Mouse (Mus musculus) ES-Bruce4 (cell line): ENCODE results near the gene Tmco4. TPM values are rescaled to one million over a fixed set of nuclear protein-coding genes. Genes with fewer than 3 reads are reported as not detected.

ENCODE experiments used
- H3K27ac ChIP-seq: 2 replicates; pipeline ENCODE4 v1.5.1; 2012; ENCODE audit warnings: low read length, inconsistent platforms; ENCODE audit not compliant: insufficient read depth
- H3K27me3 ChIP-seq: 2 replicates; pipeline ENCODE4 v1.6.1; 2012; ENCODE audit warnings: mild to moderate bottlenecking, low read length, inconsistent platforms; ENCODE audit not compliant: control insufficient read depth, poor library complexity, insufficient read depth, severe bottlenecking
- H3K36me3 ChIP-seq: 2 replicates; pipeline ENCODE4 v1.6.1; 2012; ENCODE audit warnings: inconsistent platforms, mild to moderate bottlenecking, low read length, moderate library complexity; ENCODE audit not compliant: control insufficient read depth, poor library complexity, insufficient read depth, severe bottlenecking
- H3K4me1 ChIP-seq: one replicate; pipeline ENCODE4 v1.8.1; 2011; ENCODE audit warnings: low read length; ENCODE audit not compliant: control insufficient read depth, insufficient read depth
- H3K4me3 ChIP-seq: 2 replicates; pipeline ENCODE4 v1.5.1; 2011; ENCODE audit warnings: low read depth, mild to moderate bottlenecking, low read length
- H3K9ac ChIP-seq: 2 replicates; pipeline ENCODE4 v1.6.1; 2012; ENCODE audit warnings: low read depth, mild to moderate bottlenecking, inconsistent platforms; ENCODE audit not compliant: poor library complexity, severe bottlenecking
- H3K9me3 ChIP-seq: replicated peaks from 2 replicates; pipeline ENCODE4 v1.6.1; 2012; ENCODE audit warnings: mild to moderate bottlenecking, low read length, inconsistent platforms; ENCODE audit not compliant: control insufficient read depth, poor library complexity, insufficient read depth, severe bottlenecking
- CTCF ChIP-seq: IDR thresholded peaks from one replicate; pipeline ENCODE4 v1.8.1; 2011; ENCODE audit warnings: low read depth, low read length
- EP300 ChIP-seq: IDR thresholded peaks from 2 replicates; pipeline ENCODE4 v1.6.1; 2011; ENCODE audit warnings: low read depth, low read length; ENCODE audit not compliant: insufficient read depth
- POLR2A ChIP-seq: IDR thresholded peaks from one replicate; pipeline ENCODE4 v1.8.1; 2011; ENCODE audit warnings: low read length; ENCODE audit not compliant: insufficient read depth
- polyA plus RNA-seq: library from polyadenylated mRNA; stranded (reverse); fragments of >200 nt; gene quantifications from 2 replicates; pipeline ENCODE4 v1.2.4, GENCODE M21; 2011; ENCODE audit warnings: low read depth; ENCODE audit not compliant: missing spikeins, insufficient read depth, insufficient read length

Tmco4 gene
- polyA plus RNA-seq, 1 experiment, result 3.9 TPM

DNA sequence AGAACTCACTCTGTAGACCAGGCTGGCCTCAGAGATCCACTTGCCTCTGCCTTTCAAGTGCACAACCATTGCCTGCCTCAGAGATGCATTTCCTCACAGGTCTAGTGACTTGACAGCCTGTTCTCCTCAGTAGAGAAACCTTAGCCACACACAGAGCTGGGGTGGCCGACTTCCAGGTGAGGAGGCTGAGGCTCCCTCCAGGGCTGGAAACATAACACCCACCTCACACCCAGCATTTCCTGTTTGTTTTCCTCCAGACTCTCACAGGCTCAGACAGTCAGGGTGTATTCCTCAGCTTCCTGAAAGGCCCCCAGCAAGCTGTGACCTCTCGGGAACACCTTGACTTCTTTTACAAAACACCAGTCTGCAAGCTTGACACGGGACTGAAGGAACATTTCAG lies 2.5 kb downstream of the Tmco4 start:
- no peaks in the 10 kb centered on the region for H3K27me3 ChIP-seq
- H3K4me1 ChIP-seq, result no peaks in the 10 kb centered on the region
- H3K27ac ChIP-seq, result no peak overlapping the region
- no peaks in the 10 kb centered on the region for H3K36me3 ChIP-seq
- no peak overlapping the region for H3K4me3 ChIP-seq
- H3K9ac ChIP-seq, result no peak overlapping the region
- TF ChIP-seq POLR2A, result no peak
- TF ChIP-seq CTCF, result no peak
- no peak for TF ChIP-seq EP300
- no peaks in the 10 kb centered on the region for H3K9me3 ChIP-seq

GRCm38 (mm10) chr4:138976046-138976445 lies 3.4 kb downstream of the Tmco4 start:
- Histone ChIP-seq H3K27ac (no peak overlapping the region), H3K4me3 (no peak overlapping the region), H3K36me3 (no peaks in the 10 kb centered on the region), H3K4me1 (peaks cover 2% of the 10 kb centered on the region), H3K9ac (no peak overlapping the region), H3K27me3 (no peaks in the 10 kb centered on the region), H3K9me3 (no peaks in the 10 kb centered on the region)
- TF ChIP-seq POLR2A, result no peak
- TF ChIP-seq CTCF, result no peak
- TF ChIP-seq EP300, result no peak

- H3K27me3 ChIP-seq, result no peaks in the 10 kb centered on the region
- no peaks in the 10 kb centered on the region for H3K9me3 ChIP-seq
- peaks cover 2% of the 10 kb centered on the region for H3K4me1 ChIP-seq
- no peaks in the 10 kb centered on the region for H3K36me3 ChIP-seq
- no peak overlapping the region for H3K4me3 ChIP-seq
- H3K9ac ChIP-seq, result no peak overlapping the region
- no peak overlapping the region for H3K27ac ChIP-seq
- TF ChIP-seq EP300 (no peak), CTCF (no peak), POLR2A (no peak)
These were observed 7.3 kb downstream of the Tmco4 start for GRCm38 (mm10) chr4:138980021-138980420.

- TF ChIP-seq EP300 (no peak), POLR2A (no peak), CTCF (no peak)
- Histone ChIP-seq H3K4me1 (peaks cover 2% of the 10 kb centered on the region), H3K4me3 (no peak overlapping the region), H3K9ac (no peak overlapping the region), H3K9me3 (no peaks in the 10 kb centered on the region), H3K27me3 (no peaks in the 10 kb centered on the region), H3K27ac (no peak overlapping the region), H3K36me3 (no peaks in the 10 kb centered on the region)
These were observed 8.2 kb downstream of the Tmco4 start for GRCm38 (mm10) chr4:138980771-138981420.

- Histone ChIP-seq H3K27me3 (no peaks in the 10 kb centered on the region), H3K4me1 (peaks cover 2% of the 10 kb centered on the region), H3K36me3 (no peaks in the 10 kb centered on the region), H3K27ac (no peak overlapping the region), H3K9me3 (no peaks in the 10 kb centered on the region), H3K9ac (no peak overlapping the region), H3K4me3 (no peak overlapping the region)
- no peak for TF ChIP-seq EP300
- TF ChIP-seq CTCF, result no peak
- TF ChIP-seq POLR2A, result no peak
These were observed 10.7 kb downstream of the Tmco4 start for GRCm38 (mm10) chr4:138983422-138983821.

DNA sequence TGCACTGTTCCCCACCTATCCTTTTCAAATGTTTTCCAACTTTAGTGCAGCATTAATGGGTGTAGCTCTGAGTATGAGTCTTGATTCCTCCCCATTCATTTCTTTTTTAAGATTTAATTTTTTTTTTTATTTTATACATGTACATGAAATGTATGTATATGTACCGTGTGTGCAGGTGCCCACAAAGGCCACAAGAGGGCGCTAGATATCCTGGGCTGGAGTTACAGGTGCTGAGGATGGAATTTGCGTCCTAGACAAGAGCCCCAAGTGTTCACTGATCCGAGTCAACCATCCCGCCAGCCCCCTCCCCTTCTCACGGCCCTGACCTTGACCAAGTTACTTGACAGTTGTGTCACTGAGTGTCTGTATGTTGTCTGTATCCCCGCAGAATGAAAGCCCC lies 12.1 kb downstream of the Tmco4 start:
- TF ChIP-seq CTCF (peak; percentile 64), POLR2A (no peak), EP300 (no peak)

More for the DNA sequence above, 12.1 kb downstream of the Tmco4 start:
- no peaks in the 10 kb centered on the region for H3K9me3 ChIP-seq
- no peaks in the 10 kb centered on the region for H3K27me3 ChIP-seq
- peaks cover 2% of the 10 kb centered on the region for H3K4me1 ChIP-seq
- no peak overlapping the region for H3K9ac ChIP-seq
- H3K4me3 ChIP-seq, result no peak overlapping the region
- H3K36me3 ChIP-seq, result no peaks in the 10 kb centered on the region
- H3K27ac ChIP-seq, result no peak overlapping the region
